Mouse (Mus musculus) cerebellum, adult 9-11 months (tissue): ENCODE data around the gene Rpp14.

Source experiments
- DNase-seq: peaks from one replicate; pipeline ENCODE4 v3.0.0; 2022

The Rpp14 gene

DNA sequence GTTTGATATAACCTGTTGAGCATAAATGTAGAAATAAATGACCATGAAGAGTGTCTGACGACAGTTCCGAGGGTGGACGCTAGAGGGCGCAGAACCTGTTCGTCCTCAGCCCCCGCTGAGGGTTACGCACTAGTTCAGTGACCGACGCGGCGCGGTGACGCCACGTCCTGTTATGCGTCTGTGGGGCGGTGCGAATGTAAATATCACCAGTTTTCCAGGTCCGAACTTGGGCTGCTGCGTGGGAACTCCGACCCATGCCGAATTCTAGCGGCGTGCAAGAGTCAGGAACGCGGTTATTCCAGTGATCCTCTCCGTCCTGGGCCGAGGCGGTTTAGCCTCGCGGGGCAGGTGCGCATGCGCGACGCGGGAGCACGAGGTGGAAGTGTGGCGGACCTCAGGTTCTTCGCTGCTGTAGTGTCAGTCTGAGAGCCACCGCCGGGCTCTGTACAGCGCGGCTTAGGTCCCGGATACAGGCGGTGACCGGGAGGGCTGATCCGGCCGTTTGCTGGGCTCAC is at the start of gene Rpp14:
Gene Rpp14 (plus strand): TSS at position 203 of the 515 bp plus-strand sequence.
- DNase-seq: peak; percentile 94

DNA sequence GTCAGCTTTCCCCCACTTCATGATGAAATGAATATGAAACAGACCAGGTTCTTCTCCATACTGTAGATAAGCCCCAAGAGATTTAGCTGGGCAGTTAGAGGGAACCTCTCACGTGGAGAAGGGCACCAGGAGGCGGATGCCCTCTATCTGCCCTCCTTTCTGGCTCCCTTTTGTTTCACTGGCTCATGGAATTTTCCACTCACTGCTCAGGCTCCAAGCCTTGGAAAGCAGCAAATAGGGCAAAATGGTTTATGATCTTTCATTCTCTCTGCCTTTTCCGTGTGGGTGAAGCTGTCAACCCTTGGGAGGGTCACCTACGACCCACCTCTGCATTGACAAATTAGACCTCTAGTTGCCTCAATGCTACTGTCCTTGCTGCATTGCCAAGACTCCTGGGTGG is 49.6 kb upstream of the Rpp14 start:
- peak; percentile 53 for DNase-seq

DNA sequence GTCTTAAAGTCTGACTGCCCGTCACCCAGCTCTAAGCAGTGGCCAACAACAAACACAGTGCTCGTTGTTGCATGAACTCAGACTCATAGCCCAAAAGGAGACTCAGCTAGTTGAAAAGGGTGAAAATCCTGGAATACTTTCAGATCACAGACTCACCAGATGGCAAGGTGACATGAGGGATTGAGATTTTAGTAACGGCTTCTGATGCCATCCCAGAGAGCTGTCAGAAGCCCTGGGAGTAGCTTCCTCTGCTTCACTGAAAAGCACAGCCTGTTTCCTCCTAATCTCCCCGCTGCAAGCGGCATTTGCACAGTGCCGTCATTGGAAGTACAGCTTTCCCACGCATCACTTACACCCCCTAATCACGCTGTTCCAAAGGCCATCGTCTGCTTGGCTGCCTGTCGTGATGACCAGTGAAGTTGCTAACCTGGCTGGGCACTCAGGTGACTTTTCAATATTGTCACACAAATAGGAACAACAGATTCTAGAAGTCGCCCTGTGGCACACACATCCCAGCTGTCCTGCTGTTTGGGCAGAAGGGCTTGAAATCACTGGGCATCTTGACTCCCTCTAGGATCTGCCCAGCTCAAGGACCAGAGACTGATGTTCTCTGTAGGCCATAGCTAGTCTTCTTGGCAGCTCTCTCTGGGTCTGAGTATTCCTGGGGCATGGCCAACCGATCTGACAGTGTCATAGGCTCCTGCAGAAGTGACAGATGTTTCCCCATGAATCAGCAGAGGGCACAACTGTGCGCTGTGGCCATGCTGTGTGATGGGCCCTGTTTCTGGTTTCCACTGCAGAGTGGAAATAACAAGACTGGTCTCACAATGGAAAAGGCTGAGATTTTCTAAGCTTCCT is 47.9 kb upstream of the Rpp14 start:
- peak; percentile 84 for DNase-seq

DNA sequence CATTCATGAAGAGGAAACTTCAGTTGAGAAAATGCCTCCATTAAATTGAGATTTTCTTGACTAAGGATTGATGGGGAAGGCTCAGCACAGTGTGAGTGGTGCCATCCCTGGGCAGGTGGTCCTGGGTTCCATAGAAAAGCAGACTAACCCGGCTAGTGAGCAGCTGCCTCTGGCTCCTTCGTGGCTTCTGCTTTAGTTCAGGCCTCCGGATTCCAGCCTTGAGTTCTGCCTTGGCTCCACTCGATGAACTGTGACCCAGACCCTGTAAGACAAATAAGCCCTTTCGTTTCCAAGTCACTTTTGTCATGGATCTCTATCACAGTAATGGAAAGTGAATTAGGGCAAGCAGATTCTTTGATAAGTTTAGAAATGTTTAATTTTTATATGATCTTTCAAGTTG is 45.6 kb upstream of the Rpp14 start:
- DNase-seq: no peak

DNA sequence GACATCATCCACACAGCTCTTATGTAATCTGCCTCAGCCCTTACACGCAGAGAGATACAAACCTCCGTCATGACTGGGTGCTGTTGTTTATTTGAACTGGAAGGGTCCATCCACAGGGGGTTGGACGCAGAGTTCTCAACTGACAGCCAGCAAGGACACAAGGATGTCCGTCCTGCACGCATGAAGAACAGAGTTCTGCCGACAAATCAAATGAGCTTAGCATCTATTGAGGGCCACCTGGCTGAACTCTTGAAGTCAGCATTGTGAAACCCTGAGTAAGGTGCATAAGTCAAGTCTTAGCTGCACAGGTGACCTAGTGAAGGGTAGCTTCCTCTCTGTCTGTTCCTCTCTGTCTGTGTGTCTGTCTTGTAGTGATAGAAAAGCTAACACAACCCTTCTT is 44.2 kb upstream of the Rpp14 start:
- no peak for DNase-seq

DNA sequence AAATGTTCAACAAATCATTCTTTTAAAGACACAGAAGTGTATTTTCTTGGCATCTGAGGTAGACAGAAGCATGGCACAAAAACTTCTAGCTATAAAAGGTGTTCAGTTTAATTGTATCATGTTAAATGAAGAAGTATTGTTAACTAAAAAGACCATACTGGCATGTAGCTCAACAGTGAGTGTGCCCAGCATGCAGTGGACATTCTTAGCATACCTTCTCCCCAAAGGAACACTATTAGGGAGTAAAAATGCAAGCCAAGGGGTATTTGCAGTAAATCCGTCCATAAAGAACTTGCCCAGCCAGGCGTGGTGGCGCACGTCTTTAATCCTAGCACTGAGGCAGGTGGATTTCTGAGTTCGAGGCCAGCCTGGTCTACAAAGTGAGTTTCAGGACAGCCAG is 43.8 kb upstream of the Rpp14 start:
- no peak for DNase-seq

DNA sequence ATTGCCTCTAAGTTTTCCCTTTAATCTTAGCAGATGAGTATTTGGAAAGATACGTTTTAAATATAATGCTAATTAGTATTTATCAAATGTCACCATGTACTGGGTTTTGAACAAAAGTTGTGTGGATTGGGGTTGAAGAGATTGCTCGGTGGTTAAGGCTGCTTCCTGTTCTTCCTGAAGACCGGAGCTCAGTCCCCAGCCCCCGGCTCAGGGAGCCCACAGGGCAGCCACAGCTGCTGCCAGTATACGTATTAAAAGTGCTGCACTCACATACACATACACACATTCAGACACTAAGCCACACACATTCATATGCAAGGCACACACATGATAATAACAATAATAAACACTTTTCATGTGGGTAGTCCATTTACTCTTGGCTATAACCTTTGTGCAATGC is 42.0 kb upstream of the Rpp14 start:
- DNase-seq: no peak

DNA sequence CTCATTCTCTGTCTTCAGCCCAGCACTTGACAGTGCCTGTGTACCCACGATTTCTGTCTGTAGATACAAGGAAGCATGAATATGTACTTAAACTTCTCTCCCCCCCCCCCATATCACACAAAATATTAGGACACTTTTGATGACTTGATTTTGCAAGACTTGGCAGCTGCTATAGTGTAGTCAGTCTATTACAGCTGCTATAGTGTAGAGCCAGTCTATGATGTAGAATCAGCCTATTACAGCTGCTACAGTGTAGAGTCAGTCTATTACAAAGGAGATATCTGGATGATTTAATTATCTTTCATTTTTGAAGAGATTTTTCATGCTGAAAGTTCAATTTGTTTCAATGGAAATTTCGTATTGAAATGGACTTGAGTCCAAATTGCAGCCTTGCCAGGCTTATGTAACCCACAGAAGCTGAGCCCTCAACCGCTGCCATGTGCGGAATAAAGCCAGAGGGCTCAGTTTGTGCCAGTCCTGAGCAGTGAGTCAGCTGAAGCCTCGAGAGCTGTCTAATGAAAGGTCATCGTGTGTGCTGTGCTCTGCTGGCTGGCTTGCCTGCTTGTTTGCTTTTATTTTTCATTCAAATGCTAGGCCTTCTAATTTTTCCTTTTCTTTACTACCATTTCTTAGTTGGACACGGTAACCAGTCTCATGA is 41.2 kb upstream of the Rpp14 start:
- DNase-seq: peak; percentile 84

DNA sequence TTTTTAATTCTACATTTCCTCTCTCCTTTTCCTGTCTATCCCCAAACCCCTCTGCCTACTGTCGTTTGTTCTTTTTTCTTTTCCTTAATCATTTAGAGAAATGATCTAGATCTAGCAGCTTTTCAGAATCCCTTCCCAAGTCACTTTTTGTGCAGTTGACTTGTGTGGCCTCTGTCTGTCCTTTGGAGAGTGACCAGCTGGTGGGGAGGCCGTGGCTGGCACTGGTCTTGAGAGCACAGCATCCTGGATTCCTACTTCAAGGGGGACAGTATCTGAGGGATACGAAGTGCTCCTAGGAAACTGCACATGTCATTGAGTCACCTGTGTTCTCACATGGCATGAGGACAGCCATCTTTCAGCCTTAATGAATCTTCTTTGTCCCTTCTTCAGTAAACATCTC is 40.0 kb upstream of the Rpp14 start:
- DNase-seq: no peak

DNA sequence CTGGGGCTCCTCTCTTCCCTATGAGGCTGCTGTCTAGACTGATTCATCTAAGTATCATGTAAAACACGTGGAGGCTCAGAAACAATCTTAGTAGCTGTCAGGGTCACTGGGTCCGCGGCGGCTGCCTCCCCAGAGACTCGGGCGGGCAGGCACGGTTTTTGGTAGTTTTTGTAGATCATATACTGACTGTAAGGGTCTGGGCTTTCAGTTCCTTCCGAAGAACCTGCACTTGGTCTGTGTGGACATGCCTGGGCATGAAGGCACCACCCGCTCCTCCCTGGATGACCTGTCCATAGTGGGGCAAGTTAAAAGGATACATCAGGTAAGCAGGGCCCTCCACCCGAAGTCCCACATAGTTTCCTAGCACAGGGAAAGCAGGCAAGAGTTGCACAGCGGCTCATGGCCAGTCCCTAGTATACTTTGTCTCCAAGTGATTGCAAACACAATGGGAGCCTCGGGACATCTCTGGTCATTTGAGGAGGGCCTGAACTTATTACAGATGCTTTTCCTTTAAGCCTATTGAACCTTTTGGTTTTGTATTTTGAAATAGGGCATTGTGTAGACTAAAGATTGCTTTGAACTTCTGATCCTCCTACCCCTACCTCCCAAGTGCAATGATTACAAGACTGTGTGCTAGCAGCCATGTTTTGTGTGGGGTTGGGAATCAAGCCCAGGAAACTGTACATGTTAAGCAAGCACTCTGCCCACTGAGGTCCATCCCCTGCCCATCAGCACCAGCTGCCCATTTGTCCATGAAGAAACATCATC is 39.1 kb upstream of the Rpp14 start:
- DNase-seq: no peak

DNA sequence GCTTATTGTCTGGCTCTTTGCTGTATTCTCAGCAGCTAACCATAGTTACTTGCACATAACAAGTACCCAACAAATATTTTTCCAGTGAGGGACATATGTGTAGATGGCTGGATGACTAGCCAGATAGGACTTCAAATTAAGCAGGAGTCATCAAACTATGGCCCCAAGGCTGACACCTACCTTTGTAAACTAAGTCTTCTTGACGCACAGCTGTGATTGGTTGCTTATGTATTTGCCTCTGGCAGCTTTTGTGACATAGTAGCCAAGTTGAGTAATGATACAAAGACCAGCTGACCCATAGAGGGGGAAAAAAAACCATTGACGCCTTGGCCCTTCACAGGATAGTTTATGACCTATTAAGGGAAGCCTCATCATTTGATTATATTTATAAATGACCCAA is 38.0 kb upstream of the Rpp14 start:
- DNase-seq: no peak

DNA sequence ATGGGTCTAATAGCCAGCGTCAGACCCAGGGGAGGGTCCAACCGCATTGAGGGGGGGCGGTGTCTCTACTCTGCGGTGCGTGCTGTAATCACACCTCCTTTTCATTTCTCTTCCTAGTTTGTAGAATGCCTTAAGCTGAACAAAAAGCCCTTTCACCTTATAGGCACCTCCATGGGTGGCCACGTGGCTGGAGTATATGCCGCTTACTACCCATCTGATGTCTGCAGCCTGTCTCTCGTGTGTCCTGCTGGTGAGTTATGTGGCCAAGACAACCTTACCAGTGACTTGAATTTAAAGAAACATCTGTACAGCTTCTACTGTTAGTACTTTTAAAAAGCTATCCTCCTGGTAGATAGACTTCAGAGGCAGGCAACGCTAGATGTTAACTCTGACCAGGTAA is 37.6 kb upstream of the Rpp14 start:
- DNase-seq: no peak

DNA sequence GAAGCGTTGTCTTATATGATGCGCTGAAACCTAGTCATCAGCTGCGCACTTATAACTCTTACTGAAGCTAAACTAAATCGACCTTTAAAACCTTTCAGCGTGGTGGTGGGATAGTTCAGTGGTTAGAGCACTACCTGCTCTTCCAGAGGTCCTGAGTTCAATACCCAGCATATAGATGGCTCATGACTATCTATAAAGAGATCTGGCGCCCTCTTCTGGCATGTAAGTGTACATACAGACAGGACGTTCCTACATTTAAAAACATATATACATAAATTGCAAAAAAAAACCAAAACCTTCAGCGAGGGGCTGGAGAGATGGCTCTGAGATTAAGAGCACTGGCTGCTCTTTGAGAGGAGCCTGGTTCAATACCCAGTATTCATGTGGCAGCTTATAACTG is 35.8 kb upstream of the Rpp14 start:
- no peak for DNase-seq

DNA sequence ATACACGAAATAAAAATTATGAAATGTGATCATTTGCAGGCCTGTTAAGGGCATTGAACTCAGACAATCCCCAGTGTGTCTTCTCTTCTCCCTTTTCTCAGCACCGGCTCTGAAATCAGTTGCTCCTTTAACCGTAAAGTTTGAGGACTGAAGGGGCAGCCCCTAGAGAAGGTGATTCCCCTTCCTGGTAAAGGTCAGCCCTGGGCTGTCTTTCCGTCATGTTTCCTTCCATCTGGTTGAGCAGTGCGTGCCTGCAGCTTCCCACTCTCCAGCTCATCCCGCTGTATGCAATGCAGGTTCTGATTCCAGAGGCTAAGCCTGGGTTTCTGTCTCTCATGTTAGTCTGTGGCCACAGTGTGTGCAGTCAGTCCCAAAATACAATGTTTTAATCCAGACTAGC is 35.4 kb upstream of the Rpp14 start:
- DNase-seq: no peak

DNA sequence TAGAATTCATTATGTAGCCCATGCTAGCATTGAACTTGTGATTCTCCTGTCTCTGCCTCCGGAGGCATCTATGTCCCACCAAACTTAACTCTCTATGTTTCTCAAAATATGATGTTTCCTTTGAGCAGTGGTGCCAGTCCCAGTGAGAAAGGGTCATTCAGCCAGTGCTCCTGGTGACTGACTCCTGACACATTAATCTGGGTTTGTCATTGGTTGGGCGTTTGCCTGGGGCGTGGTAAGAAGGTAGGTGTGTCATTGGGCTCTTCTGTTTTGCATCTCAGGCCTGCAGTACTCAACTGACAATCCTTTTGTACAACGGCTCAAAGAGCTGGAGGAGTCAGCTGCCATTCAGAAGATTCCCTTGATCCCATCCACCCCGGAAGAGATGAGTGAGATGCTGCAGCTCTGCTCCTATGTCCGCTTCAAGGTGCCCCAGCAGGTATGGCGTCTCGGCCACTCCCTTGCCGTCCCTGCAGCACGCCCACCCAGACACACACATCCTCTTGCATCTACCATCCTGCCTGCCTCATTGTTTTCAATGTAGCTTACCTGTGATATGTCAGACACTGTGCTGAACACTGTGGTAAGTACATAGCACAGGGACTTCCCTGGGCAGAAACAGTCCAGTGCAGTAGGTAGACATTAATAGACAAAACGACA is 34.9 kb upstream of the Rpp14 start:
- no peak for DNase-seq

DNA sequence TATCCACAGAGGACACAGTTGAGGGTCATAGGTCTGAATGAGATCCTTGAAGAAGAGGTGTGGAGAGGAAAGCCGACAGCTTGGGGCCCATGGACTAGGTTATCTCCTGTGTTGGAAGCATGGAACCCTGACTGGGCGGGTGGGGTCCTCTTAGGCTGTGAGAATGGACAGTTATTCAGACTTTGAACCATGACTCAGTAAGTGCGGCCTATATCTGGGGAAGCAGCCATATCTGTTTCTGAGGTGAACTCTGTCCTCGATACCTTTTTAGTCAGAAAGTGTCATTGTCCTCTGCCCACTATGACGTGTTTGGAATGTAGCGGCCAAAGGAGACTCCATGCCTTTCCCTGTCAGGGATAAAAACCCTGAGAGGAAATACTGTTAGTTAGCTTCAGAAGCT is 33.3 kb upstream of the Rpp14 start:
- DNase-seq: no peak

DNA sequence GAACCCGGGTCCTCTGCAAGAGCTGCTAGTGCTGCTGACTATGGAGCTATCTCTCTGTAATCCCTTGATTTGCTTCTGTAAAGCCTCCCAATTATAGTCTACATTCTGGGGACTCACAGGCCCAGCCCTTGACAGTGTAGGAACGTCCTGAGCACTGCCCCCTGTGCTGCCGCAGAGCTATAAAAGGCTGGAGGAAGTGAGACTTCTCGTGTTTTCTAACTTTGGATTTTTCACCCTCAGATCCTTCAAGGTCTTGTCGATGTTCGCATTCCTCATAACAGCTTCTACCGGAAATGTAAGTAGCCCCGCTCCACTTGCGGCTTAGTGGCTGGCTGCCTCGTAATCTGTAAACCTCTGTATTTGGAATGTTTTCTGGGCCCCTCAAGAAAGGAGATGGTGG is 30.8 kb upstream of the Rpp14 start:
- DNase-seq: no peak

DNA sequence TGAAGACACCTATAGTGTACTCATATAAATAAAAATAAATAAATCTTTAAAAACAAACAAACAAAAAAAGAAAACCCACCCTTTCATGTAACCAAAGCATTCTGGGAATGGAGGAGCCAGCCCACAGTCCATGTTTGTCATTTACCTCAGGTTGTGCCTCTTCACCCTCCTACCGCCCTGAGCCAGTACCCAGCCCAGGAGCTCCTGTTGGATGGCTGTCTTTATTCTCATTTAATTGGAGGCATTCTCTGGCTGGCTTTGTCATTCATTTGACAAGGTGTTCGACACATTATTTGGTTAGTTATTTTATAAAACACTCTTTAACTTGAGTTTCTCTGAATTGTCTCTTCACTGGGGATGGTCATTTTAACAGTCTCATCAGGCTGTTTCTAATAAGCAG is 28.3 kb upstream of the Rpp14 start:
- DNase-seq: no peak

DNA sequence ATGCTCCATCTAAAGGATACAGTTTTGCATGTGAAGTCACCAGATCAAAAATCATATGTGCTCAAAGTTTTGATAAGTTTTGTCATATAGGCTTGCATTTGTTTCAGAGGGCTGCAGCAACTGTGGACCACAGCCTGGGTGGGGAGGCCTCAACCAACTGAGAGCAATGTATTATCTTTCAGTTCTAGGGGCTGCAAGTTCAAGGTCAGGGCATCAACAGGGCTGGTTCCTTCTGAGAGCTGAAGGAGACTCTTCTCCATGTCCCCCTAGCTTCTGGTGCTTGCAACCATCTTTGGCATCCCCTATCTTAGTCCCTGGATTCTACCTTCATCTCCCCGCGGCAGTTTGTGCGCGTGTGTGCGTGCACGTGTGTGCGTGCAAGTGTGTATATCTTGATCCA is 27.5 kb upstream of the Rpp14 start:
- no peak for DNase-seq

DNA sequence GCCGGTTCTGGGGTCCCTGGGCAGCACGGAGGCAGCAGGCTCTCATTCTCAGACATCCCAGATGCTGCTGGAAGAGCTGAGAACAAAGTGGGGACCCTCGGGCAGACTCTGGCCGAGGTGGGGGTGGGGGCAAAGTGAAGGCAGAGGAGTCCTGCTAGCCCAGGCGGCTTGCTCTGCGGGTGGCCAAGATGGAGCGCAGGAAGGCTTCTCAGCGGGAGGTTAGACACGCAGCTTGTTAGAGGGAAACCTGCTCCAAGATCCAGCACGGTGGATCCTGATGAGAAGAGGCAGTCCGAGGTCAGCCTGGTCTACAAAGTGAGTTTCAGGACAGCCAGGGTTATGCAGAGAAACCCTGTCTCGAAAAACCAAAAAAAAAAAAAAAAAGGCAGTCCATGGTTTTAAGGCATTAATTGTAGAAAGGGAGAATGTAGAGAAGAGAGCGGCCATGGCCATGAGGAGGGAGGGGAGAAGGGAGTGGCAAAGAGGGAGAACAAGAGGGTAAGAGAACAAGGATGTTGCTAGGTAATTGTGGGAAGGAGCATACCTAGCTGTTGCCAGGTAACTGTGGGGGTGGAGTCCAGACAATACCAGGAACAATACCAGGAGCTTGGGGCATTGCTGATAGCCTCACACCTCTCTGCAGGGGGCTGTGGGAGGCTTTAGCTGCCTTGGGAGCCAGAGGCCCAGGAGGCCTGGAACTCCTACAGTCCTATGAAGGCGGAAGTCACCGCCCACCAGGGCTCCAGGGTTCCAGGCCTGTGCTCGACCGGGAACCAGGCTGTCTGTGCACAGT is 25.7 kb upstream of the Rpp14 start:
- no peak for DNase-seq

DNA sequence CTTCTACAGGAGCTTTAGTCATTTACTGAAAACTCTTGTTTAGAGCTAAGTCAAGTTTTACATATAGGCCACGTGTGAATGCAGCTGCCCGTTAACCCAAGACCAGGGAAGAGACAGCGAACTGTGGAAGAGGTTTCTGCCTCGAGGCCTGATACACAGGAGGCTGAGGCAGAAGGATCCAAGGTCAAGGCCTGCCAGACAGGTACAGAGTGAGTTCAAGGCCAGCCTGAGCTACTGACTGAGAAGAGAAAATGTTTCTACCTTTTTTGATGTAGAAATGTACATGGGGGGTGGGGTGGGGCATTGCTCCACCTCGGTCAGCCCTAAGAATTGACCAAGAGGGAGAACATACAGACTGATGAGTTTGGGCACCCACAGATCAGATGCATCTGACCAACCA is 24.1 kb upstream of the Rpp14 start:
- no peak for DNase-seq

DNA sequence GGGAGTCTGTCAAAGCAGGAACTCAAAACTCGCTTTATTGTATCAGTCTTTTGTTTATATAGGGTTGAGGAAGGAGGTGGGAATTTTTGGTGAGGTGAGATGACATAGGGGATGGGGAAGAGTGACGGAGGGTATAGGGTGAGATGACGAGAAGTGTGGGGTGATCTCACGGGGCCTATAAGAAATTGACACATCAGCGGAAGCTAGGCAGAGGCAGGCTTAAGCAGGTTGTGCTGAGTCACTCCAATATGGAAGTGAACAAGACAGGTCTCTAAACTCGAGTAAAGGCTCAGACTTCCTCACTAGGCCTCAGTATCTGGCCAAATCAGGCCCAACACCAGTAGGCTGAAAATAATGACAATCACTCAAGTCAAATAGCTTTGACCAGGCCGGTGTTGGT is 20.2 kb upstream of the Rpp14 start:
- no peak for DNase-seq
